Mouse (Mus musculus): ENCODE measurements around the gene Sema5b.
"Not testable (repeated sequence)": the region's sequence is repeated elsewhere in the genome, so short reads cannot be mapped to it uniquely, and the experiment has no call there.

Gene Sema5b

DNA sequence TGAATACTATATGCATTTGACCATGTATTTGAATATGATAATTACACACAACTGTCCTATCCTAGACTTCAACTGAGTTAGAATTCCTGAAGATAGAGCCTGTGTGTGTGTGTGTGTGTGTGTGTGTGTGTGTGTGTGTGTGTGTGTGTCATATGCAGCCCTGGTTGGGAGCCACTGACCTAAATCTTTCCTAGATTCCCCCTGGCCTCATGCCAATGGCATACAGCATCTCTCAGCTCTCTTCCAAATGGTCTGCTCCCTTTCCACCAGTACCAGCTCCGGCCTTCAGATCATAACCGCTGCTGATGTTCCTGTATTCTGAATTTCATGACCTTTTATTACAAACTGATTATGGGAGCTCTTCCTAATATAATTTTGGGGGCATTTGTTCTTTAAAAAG lies 8.4 kb downstream of the Sema5b start:
- DNase-seq (ENCODE audit: low read depth, low spot score): no peak

DNA sequence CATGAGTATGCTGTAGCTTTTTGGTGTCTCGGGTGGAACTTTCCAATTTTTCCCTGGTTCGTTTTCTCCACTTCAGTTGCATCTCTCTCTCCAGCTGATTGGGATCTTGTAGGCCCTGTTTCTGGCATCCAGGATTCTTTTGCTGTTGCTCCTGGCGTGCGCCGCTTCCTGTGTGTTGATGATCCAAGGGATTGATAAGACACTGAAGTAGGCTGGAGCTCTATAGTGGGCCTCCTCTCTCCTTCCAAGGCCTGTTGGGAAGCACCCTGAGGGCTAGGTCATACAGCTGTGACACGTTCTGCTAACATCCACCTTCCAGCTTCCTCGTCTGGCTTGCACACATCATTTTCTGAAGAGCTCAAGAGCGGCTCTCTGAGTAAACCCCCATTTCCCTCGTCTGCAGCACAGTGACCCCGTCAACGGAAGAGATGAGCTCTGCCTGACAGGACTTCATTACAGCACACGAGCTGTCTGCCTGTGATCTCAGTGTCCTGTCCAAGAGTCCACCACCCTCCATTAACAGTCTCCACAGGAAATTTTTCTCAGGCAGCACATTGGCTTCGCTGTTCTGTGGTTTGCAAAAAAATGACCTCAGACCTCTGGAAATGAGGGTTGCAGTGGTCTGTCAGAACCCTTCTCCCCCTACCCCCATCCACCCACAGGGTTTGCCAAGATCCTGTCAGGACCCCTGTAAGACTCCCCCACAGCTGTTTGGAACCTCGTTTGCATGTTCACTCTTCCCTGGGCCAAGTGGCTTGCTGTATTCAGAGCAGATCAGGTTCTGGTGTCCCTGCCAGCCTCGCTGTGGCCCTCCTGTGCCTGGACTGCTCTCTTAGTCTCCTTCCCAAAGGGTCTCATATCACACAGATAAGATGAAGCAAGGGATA lies 14.9 kb downstream of the Sema5b start:
- no peak for DNase-seq (ENCODE audit: low read depth, low spot score)

GRCm38 (mm10) chr16:35557038-35557437 lies 16.1 kb downstream of the Sema5b start:
- DNase-seq (ENCODE audit: low read depth, low spot score): no peak

DNA sequence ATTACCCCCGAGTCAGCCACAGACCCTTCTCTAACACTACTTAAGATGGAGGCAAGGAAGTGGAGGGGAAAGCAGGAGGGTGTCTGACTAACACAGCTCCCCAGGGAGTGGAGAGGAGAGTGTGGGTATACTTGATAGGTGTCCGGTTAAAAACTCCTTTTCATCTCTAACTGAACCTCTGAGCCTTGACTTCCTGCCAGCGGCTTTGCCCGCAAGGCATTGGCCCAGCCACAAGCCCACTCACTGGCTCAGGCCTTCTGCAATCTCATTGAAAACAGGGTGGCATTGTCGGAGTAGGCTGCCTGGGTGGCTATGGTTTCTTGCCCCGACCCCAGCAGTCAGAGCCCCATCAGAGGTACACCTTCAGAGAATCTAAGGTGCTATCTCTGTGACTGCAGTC lies 20.6 kb downstream of the Sema5b start:
- DNase-seq (ENCODE audit: low read depth, low spot score): no peak

- peak; percentile 59 for DNase-seq (ENCODE audit: low read depth, low spot score)
Observed at GRCm38 (mm10) chr16:35564246-35564905, 23.4 kb downstream of the Sema5b start.

GRCm38 (mm10) chr16:35565601-35566000 lies 24.7 kb downstream of the Sema5b start:
- DNase-seq (ENCODE audit: low read depth, low spot score): not testable (repeated sequence)

GRCm38 (mm10) chr16:35568225-35568880 lies 27.4 kb downstream of the Sema5b start:
- no peak for DNase-seq (ENCODE audit: low read depth, low spot score)

DNA sequence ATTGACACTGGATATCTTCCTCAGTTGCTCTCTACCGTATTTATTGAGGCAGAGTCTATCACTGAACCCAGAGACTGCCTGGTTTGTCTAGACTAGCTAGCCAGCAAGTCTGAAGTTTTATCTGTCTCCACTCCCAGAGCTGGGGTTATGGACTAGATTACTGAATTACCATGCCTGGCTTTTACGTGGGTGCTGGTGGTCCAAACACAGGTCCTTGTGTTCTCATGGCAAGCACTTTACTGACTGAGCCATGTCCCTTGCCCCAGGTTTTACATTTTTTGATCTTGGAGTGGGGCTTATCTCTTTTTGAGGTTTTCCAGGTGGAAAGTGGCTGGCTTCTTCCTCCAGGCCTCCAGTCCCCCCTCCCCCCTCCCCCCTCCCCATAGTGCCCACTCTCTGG lies 28.4 kb downstream of the Sema5b start:
- DNase-seq (ENCODE audit: low read depth, low spot score): no peak

DNA sequence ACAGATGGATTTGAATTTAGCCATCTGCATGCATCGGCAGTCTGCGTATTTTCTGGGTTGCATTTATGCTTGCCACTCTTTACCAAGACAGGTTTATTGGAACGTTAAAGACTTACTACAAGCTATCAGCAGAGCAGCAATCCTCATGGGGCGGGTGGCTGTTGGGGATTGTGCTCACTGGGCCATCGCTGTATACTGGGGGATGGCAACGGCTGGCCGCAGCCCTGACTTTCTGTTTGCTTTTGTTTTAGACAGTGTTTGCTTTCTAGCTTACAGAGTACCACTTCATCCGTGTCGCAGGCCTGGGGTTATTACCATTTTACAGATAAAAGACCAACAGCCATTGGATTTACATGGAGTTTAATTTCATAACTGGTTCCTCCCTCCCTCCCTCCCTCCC lies 28.8 kb downstream of the Sema5b start:
- DNase-seq (ENCODE audit: low read depth, low spot score): no peak

- DNase-seq (ENCODE audit: low read depth, low spot score): no peak
Observed at GRCm38 (mm10) chr16:35570627-35571026, 29.7 kb downstream of the Sema5b start.

DNA sequence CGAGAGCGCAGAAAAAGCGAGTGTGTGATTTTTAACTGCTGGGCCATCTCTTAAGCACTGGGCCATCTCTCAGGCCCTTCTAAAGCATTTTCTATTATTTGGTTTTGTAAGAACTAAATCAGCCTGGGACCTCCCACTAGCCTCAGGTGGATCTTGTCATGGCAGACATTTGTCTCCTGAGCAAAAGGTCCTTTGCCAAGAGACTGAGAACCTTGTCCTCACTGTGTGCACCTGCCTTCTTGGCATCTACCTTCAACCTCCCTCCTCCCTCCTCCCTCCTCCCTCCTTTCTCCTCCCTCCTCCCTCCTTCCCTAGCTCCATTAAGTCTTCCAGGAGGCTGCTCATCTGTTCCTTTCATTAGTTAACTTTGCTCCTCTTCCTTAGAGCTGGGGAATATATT lies 32.6 kb downstream of the Sema5b start:
- DNase-seq (ENCODE audit: low read depth, low spot score): no peak

DNA sequence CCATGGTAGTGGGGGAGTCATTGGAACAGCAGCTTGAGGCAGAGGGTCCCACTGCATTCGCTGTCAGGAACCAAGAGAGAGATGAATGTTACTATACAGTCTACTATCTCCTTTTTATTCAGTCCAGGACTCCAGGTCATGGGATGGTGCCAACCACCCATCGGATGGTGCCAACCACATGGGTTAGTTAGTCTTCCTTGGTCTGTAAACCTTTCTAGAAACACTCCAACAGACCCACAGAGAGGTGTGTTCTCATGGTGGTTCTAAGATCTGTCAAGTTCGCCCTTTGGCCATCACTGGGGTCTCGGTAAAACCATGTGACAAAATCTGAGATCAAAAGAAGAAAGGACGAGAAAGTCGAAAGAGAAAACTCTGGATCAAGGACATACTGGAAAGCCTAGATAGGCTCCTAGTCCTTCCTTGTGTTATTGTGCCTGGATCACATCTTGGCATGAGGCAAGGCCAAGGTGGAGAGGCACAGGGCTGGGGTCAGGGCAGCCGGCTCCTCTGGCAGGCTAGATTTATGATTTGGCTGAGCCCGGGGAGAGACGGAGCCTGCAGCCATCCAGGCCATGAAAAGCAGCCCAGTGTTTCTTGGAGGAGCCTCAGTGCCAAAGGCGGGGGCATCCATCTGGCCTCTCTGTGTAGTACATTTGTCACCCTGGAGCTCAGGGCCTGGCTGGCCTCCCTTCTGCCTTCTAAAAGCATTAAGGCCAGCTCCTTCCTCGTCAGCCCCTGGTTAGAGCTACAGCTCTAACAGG lies 36.4 kb downstream of the Sema5b start:
- DNase-seq (ENCODE audit: low read depth, low spot score): no peak

DNA sequence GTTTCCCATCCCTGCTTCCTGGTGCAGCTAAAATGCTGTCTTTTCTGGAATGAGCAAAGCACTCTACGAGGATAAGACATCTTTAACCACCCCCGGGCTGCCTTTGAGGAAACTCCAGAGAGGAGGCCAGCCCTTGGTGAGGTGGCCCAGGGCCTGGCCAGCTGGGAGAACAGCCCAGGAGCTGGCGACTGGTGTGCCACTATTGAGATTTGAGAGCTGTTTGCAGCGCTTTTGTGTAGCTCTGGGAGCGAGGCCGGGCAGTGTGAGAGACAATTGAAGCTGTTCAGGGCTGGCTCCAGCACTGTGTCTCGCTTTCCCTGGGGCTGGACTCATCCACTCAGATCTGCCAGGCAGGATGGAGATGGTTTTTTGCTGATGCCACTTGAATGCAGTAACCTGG lies 40.4 kb downstream of the Sema5b start:
- DNase-seq (ENCODE audit: low read depth, low spot score): no peak

- DNase-seq (ENCODE audit: low read depth, low spot score): no peak
Observed at GRCm38 (mm10) chr16:35583551-35584080, 42.7 kb downstream of the Sema5b start.

- no peak for DNase-seq (ENCODE audit: low read depth, low spot score)
Observed at GRCm38 (mm10) chr16:35585126-35585694, 44.3 kb downstream of the Sema5b start.

GRCm38 (mm10) chr16:35587046-35587779 lies 46.3 kb downstream of the Sema5b start:
- DNase-seq (ENCODE audit: low read depth, low spot score): no peak

DNA sequence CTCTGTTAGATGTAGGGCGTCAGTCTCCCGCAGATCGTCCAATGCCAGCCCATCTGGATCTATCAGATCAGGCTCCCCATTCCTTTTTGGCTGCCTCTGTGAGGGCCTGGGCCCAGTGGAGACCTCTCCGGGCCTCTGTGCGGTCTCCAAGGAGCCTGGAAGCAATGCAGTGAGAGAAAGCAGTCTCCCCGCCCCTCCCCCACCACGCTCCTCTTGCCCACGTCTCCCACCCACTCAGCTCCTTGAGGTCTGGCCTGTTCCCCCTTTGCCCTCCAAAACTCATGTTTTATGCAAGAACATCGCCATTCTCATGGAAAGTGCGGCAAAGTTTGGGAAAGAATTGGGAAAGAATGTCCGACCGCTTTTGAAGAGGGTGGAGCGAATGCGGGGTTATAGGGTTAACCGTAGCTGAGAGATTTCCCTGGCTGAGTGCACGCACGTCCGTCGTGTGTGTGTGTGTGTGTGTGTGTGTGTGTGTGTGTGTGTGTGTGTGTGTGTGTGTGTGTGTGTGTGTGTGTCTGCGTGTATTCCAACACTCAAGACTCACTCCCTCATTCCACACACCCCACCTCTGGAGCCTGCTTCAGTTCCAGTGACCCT lies 47.0 kb downstream of the Sema5b start:
- no peak for DNase-seq (ENCODE audit: low read depth, low spot score)

DNA sequence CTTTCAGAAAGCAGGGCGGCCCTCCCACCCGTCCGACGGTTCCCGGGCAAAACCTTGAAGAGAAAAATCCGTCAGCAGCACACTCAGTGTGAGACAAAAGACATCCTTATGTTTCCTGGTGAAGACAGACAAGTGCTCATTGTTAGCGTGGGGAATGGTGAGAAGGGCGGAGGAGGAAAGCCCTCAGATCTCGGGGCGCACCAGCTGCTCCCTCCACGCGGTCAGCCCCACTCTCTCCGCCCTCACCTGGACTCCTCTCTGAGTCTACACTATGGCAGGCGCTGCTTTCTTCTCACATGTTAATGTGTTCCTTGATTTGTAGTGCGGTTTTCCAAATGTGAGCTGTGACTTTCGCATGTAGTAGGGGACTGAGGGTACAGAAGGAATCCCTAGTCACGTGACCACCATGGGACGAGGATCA lies 47.8 kb downstream of the Sema5b start:
- no peak for DNase-seq (ENCODE audit: low read depth, low spot score)

DNA sequence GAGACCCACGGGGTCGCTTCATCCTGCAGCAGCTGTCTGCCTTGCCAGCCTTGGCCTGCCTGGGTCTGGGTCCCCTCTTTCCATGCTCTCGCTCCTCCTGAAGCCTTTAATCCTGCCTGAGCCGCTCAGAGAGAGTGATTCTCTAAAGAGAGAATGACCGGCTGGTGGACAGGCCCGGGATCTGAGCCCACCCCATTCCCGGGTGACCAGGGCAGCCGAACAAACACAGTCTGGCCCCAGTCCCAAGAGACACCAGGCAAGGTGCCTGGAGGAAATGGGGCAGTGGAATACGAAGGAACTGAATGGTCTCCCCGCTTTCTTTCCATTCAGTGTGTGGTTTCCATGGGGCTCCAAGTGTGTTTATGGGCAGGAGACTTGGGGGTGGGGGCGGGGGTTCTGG lies 50.8 kb downstream of the Sema5b start:
- no peak for DNase-seq (ENCODE audit: low read depth, low spot score)
